Mouse (Mus musculus): ENCODE measurements around the gene Bola2. TPM values are rescaled to one million over a fixed set of nuclear protein-coding genes. Genes with fewer than 3 reads are reported as not detected.

Bola2 gene
- polyA plus RNA-seq (2014; fragmentation: Illumina TruSeq; extraction: RNeasy Lipid Tissue Mini Kit (QIAGEN cat#74804); ENCODE audit: low replicate concordance), result not detected

DNA sequence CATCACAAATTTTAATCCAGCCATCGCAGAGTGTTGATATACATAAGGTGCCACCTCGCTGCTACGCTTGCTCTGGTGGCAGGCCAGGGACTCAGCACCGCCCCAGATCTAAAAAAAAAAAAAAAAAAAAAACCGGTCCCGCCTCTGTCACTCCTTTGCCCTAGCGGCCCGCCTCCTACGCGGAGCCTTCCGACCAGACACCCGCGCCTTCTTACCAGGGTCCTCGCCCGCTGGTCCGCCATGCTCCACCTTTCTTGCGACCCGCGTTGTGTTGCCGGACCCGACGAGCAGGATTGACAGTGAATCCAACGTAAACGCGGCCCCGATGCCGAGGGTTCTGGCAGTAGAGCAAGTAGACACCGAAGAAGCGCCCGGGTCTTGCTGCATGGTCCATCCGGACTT lies at the start of gene Bola2:
Gene Bola2, plus strand, starts transcription at position 192 of the 402 bp plus-strand sequence.

DNA sequence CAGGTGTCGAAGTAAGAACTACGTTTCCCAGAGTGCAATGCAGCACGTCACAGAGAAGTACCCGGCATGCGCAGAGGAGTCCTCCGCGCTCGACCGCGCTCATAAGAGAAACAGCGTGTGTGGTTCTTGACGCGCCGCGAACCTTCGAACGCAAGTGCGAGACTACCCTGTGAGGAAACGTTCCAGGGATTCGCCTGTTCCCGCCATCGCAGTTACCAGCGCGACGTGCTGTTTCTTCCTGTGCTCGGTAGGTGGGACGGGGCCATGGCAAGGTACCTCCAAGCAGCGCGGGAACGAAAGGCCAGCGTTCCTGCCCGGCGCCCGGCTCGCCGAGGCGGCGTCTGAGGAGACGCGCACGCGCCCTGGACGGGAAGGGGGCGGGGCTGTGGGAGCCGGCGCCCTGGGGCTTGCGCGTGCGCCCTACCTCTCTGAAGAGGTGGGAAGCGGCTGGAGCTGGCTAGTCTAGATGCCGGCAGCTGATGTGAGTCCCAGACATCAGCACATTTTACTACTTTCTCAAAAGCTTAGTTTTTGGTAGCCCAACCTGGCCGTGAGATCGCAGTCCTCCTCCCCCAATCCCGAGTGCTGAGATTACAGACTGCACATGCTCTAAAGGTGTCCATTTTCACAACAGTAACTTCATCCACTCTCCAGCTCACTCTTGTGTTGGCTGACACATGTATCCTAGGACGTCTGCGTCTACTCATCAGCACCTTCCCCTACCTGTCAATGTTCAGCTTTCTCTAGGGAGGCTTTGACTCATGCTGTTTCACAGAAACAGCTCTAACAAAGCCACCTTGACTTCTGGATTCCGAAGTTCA lies 45.8 kb upstream of the Bola2 start, which contains the start of gene Sgf29:
Gene Sgf29, plus strand, starts transcription at position 79 of the 821 bp plus-strand sequence.

DNA sequence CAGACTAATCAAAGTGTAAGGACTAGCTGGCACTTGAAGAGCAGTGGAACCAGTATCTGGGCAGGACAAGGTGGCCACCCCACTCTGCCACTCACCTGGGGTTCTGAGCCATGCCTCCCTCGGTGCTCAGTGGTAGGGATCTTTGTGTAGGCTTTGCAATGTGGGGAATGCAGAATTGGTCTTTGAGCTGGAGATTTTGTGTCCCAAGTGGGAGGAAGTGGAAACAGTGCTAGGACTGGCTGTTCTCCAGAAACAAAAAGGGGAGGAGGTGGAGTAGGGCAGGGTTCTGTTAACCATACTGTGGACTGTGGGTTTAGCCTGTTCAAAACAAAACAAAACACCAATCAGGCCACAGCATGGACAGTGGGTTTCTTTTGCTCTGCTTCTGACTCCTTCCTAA lies 19.0 kb upstream of the Bola2 start, which contains the start of gene Sult1a1:
Gene Sult1a1, minus strand, starts transcription at position 226 of the 400 bp plus-strand sequence.

DNA sequence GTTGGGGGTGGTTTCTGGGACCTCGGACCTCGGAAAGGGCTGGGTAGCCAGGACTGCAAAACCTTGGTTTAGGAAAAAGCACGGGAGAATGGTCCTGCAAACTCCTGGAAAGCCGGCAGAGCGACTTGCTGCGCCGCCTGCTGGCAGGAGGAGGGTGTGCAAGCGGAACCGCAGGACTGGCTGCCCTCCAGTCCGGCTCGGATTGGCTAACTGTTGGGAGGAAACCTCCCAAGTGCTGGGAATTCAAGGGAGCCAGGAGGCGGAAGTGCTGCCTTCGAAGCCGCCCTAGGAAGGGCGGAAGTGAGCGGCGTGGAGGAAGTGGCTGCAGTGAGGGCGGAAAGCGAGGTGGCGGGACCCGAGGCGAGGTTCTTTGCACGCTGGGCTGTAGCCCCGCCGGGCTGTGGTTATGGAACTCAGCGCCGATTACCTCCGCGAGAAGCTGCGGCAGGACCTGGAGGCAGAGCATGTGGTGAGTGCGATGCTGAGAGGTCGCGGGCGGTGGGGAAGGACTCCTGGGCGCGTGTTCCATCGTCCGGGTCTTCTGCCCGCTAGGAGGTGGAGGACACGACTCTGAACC lies 518 bp downstream of the Bola2 start, which contains the start of gene Slx1b:
Gene Slx1b, minus strand, starts transcription at position 154 of the 577 bp plus-strand sequence.

DNA sequence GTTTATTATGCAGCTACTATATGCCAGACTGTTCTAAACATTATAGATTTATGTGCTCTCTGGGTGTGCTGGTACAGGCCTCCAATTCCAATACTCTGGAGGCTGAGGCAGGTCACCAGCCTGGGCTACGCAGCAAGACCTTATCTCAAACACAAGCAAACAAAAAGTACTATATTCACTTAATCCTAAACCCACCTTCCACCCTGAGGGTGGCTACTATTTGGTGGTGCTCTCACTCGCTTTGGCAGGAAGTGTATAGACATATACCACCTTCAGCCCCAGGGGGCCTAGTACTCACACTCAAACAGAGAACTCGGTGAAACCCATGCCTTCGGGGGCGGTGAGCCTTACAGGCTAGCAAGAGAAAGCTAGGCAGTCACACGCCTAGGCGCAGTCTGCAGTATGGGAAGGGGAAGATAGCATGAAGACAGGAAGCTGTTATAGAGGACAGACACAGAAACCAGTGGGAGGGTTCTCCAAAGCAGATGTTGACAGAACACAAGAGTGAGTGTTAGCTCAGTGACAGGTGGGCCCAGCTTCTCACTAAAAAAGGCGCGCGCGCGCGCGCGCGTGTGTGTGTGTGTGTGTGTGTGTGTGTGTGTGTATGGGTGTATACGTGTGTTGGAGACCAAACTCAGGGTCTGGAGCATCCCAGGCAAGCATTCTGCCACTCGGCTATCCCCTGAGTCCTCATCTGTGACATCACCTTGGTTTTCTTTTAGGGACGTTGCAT lies 12.4 kb downstream of the Bola2 start, which contains the start of gene Coro1a:
Gene Coro1a, minus strand, starts transcription at position 346 of the 733 bp plus-strand sequence.

Other genes with a start within 250 kb of the Bola2 start
- not detected for gene Atp2a1, start 232.3 kb upstream of the Bola2 start, polyA plus RNA-seq (2014; fragmentation: Illumina TruSeq; extraction: RNeasy Lipid Tissue Mini Kit (QIAGEN cat#74804); ENCODE audit: low replicate concordance)
- 0.45 TPM for gene Sh2b1, start 220.0 kb upstream of the Bola2 start, polyA plus RNA-seq (2014; fragmentation: Illumina TruSeq; extraction: RNeasy Lipid Tissue Mini Kit (QIAGEN cat#74804); ENCODE audit: low replicate concordance)
- 3.2 TPM for gene Tufm, start 208.0 kb upstream of the Bola2 start, polyA plus RNA-seq (2014; fragmentation: Illumina TruSeq; extraction: RNeasy Lipid Tissue Mini Kit (QIAGEN cat#74804); ENCODE audit: low replicate concordance)
- 19.2 TPM for gene Atxn2l, start 192.0 kb upstream of the Bola2 start, polyA plus RNA-seq (2014; fragmentation: Illumina TruSeq; extraction: RNeasy Lipid Tissue Mini Kit (QIAGEN cat#74804); ENCODE audit: low replicate concordance)
- 87.7 TPM for gene Eif3c, start 129.0 kb upstream of the Bola2 start, polyA plus RNA-seq (2014; fragmentation: Illumina TruSeq; extraction: RNeasy Lipid Tissue Mini Kit (QIAGEN cat#74804); ENCODE audit: low replicate concordance)
- gene Apobr, start 110.5 kb upstream of the Bola2 start, polyA plus RNA-seq (2014; fragmentation: Illumina TruSeq; extraction: RNeasy Lipid Tissue Mini Kit (QIAGEN cat#74804); ENCODE audit: low replicate concordance), result not detected
- 0.59 TPM for gene Cln3, start 109.6 kb upstream of the Bola2 start, polyA plus RNA-seq (2014; fragmentation: Illumina TruSeq; extraction: RNeasy Lipid Tissue Mini Kit (QIAGEN cat#74804); ENCODE audit: low replicate concordance)
- gene Il27, start 100.5 kb upstream of the Bola2 start, polyA plus RNA-seq (2014; fragmentation: Illumina TruSeq; extraction: RNeasy Lipid Tissue Mini Kit (QIAGEN cat#74804); ENCODE audit: low replicate concordance), result not detected
- 4.2 TPM for gene Nupr1, start 64.5 kb upstream of the Bola2 start, polyA plus RNA-seq (2014; fragmentation: Illumina TruSeq; extraction: RNeasy Lipid Tissue Mini Kit (QIAGEN cat#74804); ENCODE audit: low replicate concordance)
- not detected for gene Sgf29, start 46.1 kb upstream of the Bola2 start, polyA plus RNA-seq (2014; fragmentation: Illumina TruSeq; extraction: RNeasy Lipid Tissue Mini Kit (QIAGEN cat#74804); ENCODE audit: low replicate concordance)
- gene Sult1a1, start 19.0 kb upstream of the Bola2 start, polyA plus RNA-seq (2014; fragmentation: Illumina TruSeq; extraction: RNeasy Lipid Tissue Mini Kit (QIAGEN cat#74804); ENCODE audit: low replicate concordance), result 18.3 TPM
- gene Slx1b, start 383 bp downstream of the Bola2 start, polyA plus RNA-seq (2014; fragmentation: Illumina TruSeq; extraction: RNeasy Lipid Tissue Mini Kit (QIAGEN cat#74804); ENCODE audit: low replicate concordance), result 0.22 TPM
- 4.5 TPM for gene Coro1a, start 12.4 kb downstream of the Bola2 start, polyA plus RNA-seq (2014; fragmentation: Illumina TruSeq; extraction: RNeasy Lipid Tissue Mini Kit (QIAGEN cat#74804); ENCODE audit: low replicate concordance)
- 12.0 TPM for gene Mapk3, start 64.2 kb downstream of the Bola2 start, polyA plus RNA-seq (2014; fragmentation: Illumina TruSeq; extraction: RNeasy Lipid Tissue Mini Kit (QIAGEN cat#74804); ENCODE audit: low replicate concordance)
- 2.1 TPM for gene Gdpd3, start 70.9 kb downstream of the Bola2 start, polyA plus RNA-seq (2014; fragmentation: Illumina TruSeq; extraction: RNeasy Lipid Tissue Mini Kit (QIAGEN cat#74804); ENCODE audit: low replicate concordance)
- 5.8 TPM for gene Ypel3, start 81.6 kb downstream of the Bola2 start, polyA plus RNA-seq (2014; fragmentation: Illumina TruSeq; extraction: RNeasy Lipid Tissue Mini Kit (QIAGEN cat#74804); ENCODE audit: low replicate concordance)
- gene Tbx6, start 86.1 kb downstream of the Bola2 start, polyA plus RNA-seq (2014; fragmentation: Illumina TruSeq; extraction: RNeasy Lipid Tissue Mini Kit (QIAGEN cat#74804); ENCODE audit: low replicate concordance), result not detected
- gene Ppp4c, start 97.1 kb downstream of the Bola2 start, polyA plus RNA-seq (2014; fragmentation: Illumina TruSeq; extraction: RNeasy Lipid Tissue Mini Kit (QIAGEN cat#74804); ENCODE audit: low replicate concordance), result 24.4 TPM
- not detected for gene Fam57b, start 102.3 kb downstream of the Bola2 start, polyA plus RNA-seq (2014; fragmentation: Illumina TruSeq; extraction: RNeasy Lipid Tissue Mini Kit (QIAGEN cat#74804); ENCODE audit: low replicate concordance)
- not detected for gene 4930451I11Rik, start 136.2 kb downstream of the Bola2 start, polyA plus RNA-seq (2014; fragmentation: Illumina TruSeq; extraction: RNeasy Lipid Tissue Mini Kit (QIAGEN cat#74804); ENCODE audit: low replicate concordance)
- gene Doc2a, start 152.0 kb downstream of the Bola2 start, polyA plus RNA-seq (2014; fragmentation: Illumina TruSeq; extraction: RNeasy Lipid Tissue Mini Kit (QIAGEN cat#74804); ENCODE audit: low replicate concordance), result not detected
- gene Hirip3, start 166.6 kb downstream of the Bola2 start, polyA plus RNA-seq (2014; fragmentation: Illumina TruSeq; extraction: RNeasy Lipid Tissue Mini Kit (QIAGEN cat#74804); ENCODE audit: low replicate concordance), result 10.8 TPM
- 2.2 TPM for gene Ino80e, start 167.0 kb downstream of the Bola2 start, polyA plus RNA-seq (2014; fragmentation: Illumina TruSeq; extraction: RNeasy Lipid Tissue Mini Kit (QIAGEN cat#74804); ENCODE audit: low replicate concordance)
- gene Taok2, start 189.3 kb downstream of the Bola2 start, polyA plus RNA-seq (2014; fragmentation: Illumina TruSeq; extraction: RNeasy Lipid Tissue Mini Kit (QIAGEN cat#74804); ENCODE audit: low replicate concordance), result 4.1 TPM
- gene Tmem219, start 227.5 kb downstream of the Bola2 start, polyA plus RNA-seq (2014; fragmentation: Illumina TruSeq; extraction: RNeasy Lipid Tissue Mini Kit (QIAGEN cat#74804); ENCODE audit: low replicate concordance), result 5.0 TPM
- 1.8 TPM for gene Kctd13, start 233.5 kb downstream of the Bola2 start, polyA plus RNA-seq (2014; fragmentation: Illumina TruSeq; extraction: RNeasy Lipid Tissue Mini Kit (QIAGEN cat#74804); ENCODE audit: low replicate concordance)